Mouse (Mus musculus) ovary, postnatal 36 days (tissue): ENCODE results near the gene Cux2.

Experiments
- DNase-seq: peaks from one replicate; pipeline ENCODE4 v3.0.0; 2022; ENCODE audit warnings: low spot score, mixed read lengths

The Cux2 gene

DNA sequence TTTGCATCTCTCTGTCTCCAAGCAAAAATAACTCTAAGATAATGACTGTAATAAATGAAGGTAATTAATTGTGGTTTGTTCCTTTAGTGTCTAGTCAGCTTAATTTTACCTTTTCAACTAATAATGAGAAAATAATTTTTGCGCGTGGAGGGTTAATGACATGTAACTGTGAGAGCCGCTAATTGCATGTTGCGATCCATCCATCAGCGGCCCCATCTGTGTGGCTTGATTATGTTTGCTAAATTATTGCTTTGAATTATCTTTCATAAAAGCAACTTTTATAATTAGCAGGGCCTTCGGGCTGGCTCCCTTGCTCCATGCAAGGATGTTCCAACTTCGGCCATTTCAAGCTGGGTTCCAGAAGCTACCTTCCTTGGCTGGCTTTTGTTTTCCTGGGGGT lies 130.7 kb downstream of the Cux2 start:
- no peak for DNase-seq

DNA sequence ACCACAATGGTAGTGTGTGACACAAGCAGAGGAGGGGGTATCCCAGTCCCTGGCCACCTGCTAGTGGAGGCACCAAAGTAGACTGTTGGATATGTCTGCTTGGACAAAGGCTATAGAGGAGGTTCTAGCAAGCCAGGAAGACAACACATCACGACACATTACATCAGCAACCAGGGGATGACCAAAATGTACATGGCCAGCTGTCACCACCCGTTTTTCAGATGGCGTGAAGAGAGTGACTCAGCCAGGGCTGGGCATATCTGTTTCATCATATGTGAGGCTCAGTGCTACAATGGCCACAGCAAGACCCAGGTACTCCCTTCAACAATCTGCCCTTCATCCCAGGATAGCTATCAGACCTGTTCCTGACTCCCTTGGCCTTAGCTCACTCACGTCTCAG lies 133.1 kb downstream of the Cux2 start:
- no peak for DNase-seq

GRCm38 (mm10) chr5:121913999-121914398 lies 135.9 kb downstream of the Cux2 start:
- DNase-seq = no peak

DNA sequence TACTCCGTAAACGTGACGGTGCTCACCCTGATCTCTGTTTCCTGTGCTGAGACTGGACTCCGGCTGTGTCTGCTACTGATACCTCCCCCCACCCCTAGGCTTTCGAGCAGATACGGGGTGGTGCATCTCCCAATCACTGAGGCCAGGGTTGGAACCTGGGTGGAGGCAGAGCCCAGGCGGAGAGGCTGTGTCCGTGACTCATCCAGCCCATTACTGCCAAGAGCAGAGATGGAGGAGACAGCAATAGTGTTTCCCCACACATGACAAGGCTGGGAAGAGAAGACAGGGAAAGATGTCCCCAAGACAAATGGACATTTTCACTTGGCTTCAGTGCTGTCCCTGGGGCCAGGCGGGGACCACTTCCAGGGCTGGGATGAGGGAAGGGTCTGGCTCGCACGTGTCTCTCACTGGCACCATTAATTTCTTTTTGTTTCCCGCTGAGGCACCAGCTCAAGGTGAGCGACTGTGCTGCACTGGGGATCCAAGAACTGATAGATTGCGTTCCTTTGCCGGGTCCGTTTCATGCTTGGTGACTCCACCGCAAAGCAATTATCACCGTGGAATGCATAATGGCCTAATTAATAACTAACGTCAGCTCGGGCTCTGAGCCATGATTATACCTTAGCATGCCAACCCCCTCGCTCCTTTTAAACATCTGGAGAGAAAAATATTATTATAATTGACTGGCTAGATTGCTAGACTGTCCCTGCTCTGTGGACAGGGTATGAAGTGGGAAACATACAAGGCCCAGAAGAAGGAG lies 140.5 kb downstream of the Cux2 start:
- no peak for DNase-seq

DNA sequence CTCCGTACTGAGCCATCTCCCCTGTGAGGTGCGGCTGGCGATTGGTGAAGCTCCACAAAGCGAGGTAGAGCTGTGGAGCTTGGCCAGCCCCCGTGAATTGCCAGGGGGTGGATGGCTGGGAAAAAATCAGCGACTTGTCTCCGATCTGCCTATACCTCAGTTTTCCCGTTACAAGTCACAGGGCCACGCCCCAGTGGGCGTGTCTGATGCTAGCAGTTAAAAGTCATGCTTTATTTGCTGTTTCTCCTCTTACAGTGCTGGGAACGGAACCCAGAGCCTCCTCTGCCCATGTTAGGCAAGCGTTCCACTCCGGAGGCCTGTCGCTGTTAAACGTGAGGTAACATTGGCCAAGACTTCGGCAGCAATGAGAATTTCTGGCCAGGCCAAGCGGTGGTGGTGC lies 144.2 kb downstream of the Cux2 start:
- no peak for DNase-seq

- DNase-seq = no peak
These were observed 145.1 kb downstream of the Cux2 start for GRCm38 (mm10) chr5:121904799-121905198.

DNA sequence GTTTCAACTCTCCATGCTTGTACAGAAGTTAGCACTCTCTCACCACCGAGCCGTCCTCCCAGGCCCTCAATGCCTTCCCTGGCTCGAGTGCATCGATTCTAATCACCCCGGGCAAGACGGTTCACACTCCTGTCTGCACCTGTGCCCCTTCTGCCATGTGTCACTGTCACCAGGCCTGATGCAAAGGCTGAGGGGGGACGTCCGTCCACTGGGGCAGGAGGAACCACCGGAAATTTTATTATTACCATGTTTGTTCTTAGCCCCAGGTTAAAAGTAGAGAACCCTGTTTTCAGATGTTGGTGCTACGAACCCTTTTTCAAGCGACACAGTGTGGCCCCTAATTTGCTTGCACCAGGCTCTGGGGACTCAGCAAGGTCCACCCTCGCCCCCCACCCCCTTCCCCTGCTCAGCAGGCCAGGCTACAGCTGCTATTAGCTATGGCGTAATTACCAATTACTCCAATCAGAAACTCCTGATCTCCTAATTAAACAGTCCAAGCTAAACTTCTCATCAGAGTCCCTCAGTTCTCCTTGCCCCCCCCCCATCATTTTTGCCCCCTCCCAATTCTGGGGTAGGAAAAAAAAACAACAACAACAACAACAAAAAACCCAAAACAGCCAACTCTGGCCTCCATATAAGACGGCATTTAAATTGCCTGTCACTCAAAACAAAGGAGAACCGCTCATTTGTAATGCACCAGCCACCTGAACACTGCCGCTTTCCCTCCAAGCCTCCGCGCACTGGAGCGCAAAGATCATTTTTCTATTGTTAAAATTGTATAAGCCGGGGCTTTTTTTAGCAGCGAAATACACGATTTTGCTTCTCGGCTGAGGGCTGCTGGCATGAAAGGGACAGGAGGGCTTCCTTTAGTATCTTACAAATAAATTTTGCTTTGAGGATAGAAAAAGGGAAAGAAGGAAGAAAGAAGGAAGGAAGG lies 146.8 kb downstream of the Cux2 start:
- DNase-seq = no peak

DNA sequence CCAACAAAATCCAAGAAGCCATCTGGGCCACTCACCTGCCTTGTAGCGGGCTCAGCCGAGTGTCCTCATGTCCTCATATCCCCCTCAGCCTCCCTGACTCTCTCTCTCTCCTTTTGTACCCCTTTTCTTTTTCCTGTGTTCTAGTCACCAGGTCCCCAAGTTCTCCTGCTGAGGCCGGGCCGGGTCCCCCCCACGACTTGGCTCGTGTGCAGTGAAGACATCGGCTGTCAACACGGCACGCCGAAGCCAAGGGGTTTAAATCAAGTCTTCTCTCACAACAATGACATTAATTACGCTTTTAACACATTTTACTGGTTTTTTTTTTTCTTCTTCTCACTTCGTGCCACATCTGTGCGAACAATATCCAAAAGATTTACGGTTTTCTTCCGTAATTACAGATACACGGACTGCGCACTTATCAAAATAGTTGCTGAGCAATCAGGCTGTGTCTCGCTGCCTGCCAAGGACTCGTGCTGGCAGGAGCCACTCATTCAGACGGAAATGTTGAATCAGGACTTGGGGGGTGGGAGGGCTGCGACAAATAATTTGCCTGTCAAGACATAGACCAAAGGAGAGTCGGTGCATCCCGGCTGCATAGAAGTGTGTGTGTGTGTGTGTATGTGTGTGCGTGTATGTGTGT lies 154.7 kb downstream of the Cux2 start:
- DNase-seq = no peak

GRCm38 (mm10) chr5:121894647-121895046 lies 155.3 kb downstream of the Cux2 start:
- DNase-seq = no peak

DNA sequence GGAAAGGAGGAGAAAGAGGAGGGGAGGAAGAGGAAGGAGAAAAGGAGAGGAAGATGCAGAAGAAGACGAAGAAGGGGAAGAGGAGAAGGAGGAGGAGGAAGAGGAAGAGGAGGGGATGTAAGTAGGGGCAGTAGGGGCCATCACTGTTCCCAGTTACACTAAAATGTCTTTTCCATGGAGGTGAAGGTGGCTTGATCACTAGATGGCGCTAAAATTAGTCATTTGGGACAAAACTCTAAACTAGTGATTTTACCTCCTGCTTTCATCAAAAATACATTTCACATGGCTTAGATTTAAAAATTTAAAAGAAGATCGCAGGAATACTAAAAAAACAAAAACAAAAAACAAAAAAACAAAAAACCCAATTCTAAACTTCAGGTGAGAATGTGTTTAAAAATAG lies 156.3 kb downstream of the Cux2 start:
- no peak for DNase-seq

DNA sequence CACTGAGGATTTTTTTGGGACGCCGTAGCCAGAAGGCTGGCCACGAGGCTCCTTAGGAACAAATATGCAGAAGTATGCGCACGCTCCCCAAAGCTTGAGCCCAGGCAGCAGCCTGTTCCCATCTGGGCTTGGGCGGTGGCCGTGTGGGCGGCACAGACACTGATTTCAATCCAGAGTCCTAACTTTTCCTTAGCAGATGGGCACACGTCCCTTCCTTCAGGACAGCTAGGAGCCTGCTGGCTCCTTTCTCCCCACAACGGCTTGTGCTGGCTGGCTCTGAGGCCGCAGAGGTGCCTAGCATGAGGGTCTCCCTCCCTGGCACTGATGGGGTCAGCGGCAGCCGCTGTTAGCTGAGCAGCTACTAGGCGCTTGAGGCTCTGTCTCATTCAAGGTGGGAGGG lies 157.6 kb downstream of the Cux2 start:
- no peak for DNase-seq

- no peak for DNase-seq
These were observed 159.0 kb downstream of the Cux2 start for GRCm38 (mm10) chr5:121890925-121891324.

DNA sequence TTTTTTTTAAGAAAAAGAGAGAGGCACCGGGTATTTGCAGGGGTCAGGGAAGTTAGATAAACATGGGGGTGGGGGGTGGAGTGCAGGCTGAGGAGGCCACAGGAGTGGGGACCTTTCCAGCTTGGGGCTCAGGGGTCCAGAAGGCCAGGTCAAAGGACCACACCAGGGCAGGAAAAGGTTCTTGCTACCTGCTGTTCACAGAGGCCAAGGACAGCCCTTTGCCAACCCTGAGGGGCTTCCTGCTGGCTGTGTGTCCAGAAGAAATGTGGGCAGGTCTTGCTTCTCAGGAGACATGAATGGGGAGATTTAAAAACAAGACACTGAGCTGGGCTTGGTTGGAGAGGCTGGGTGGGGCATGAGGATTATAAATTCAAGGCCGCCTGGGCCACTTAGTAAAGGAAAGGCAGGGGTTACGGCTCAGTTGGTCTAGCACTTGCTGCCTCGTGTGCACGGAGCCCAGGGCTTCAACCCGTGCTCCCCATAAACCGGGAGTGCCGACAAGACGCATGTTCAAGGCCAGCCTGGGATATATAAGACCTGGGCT lies 160.0 kb downstream of the Cux2 start:
- DNase-seq = no peak

DNA sequence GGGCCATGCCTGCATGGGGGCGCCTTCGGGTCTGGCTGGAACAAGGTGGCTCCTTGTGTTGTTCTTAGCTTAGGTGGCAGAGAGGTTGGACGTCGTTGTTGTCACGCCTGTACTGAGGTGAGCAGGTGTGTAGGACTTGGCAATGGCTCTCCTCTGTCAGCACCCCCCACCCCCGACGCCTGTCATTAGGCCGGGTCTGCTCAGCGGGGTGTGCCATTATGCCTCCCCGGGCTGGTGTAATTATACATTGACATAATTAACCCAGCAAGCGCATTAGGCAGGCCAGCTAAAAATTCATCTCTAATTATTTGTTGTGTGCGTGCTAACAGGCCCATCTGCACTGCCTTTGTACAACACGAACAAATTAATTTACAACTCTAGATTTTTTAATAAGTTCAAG lies 160.5 kb downstream of the Cux2 start:
- no peak for DNase-seq

DNA sequence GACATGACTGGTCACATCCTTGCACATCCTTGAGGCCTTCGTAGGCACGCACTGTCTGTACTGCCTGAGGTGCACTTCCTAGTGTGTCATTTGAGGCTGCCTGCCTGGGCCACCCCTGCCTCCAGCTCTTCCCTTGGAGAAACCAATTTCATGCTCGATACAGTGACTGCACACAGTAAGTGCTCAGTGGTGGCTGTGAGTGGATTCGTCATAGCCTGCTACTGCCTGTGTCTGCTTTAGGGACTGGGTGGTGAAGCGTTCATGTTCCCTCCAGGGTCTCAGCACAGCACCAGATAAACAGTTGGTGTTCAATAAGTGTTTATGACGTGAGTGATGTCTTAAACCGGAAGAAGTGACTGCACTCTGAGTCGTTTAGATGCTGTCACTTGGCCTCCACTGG lies 166.5 kb downstream of the Cux2 start:
- DNase-seq = no peak

GRCm38 (mm10) chr5:121879211-121879610 lies 170.7 kb downstream of the Cux2 start:
- no peak for DNase-seq

GRCm38 (mm10) chr5:121878703-121879102 lies 171.2 kb downstream of the Cux2 start:
- DNase-seq = no peak

- DNase-seq = peak; percentile 23
These were observed 173.0 kb downstream of the Cux2 start for GRCm38 (mm10) chr5:121876901-121877300.

- DNase-seq = no peak
These were observed 174.9 kb downstream of the Cux2 start for GRCm38 (mm10) chr5:121875041-121875440.

GRCm38 (mm10) chr5:121872158-121872557 lies 177.7 kb downstream of the Cux2 start:
- DNase-seq = peak; percentile 84

GRCm38 (mm10) chr5:121871515-121872030 lies 178.3 kb downstream of the Cux2 start:
- DNase-seq = no peak

DNA sequence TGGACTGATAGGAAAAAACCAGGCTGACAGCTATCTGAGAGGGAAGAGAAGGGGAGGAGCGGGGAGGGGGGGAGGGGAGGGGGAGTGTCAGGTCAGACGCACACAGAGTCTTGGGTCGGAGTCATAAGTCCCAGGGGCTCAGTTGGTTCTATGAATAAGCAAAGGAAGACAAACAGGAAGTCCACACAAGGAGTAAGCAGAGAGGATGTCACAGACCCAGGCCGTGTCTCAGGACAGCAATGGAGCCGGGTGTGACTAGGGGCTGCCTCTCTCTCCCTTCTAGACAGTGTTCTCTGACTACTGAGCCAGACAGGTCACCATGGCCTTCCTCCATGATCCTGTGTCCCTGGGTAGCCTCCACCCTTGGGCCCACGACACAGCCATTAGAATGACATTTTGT lies 179.1 kb downstream of the Cux2 start:
- DNase-seq = no peak
